Mouse (Mus musculus) midbrain, embryonic 12.5 days (tissue): ENCODE data around the gene Tbc1d10a. TPM values are rescaled to one million over a fixed set of nuclear protein-coding genes. Genes with fewer than 3 reads are reported as not detected.

Source experiments
- ATAC-seq: fragments of 200-750 bp; cut with Nextera tagmentation; 2 replicates; pipeline ENCODE4 v1.8.0; 2017; ENCODE audit warnings: low read depth, moderate TSS enrichment, moderate library complexity; ENCODE audit not compliant: low FRiP score
- H3K27ac ChIP-seq: fragments of 300-500 bp; sonication (generic); replicated peaks from 2 replicates; pipeline ENCODE4 v1.5.1; 2016; ENCODE audit warnings: mild to moderate bottlenecking
- H3K27me3 ChIP-seq: fragments of 300-500 bp; sonication (generic); 2 replicates; pipeline ENCODE4 v1.6.1; 2016; ENCODE audit warnings: mild to moderate bottlenecking
- H3K36me3 ChIP-seq: fragments of 300-500 bp; sonication (generic); 2 replicates; pipeline ENCODE4 v1.6.1; 2016
- H3K4me1 ChIP-seq: fragments of 300-500 bp; sonication (generic); 2 replicates; pipeline ENCODE4 v1.6.1; 2016
- H3K4me2 ChIP-seq: fragments of 300-500 bp; sonication (generic); replicated peaks from 2 replicates; pipeline ENCODE4 v1.6.1; 2016; ENCODE audit warnings: mild to moderate bottlenecking, moderate library complexity
- H3K4me3 ChIP-seq: fragments of 300-500 bp; sonication (generic); 2 replicates; pipeline ENCODE4 v1.5.1; 2016; ENCODE audit warnings: mild to moderate bottlenecking
- H3K9ac ChIP-seq: fragments of 300-500 bp; sonication (generic); replicated peaks from 2 replicates; pipeline ENCODE4 v1.6.1; 2016; ENCODE audit warnings: mild to moderate bottlenecking, moderate library complexity
- H3K9me3 ChIP-seq: fragments of 300-500 bp; sonication (generic); 2 replicates; pipeline ENCODE4 v1.6.1; 2016; ENCODE audit warnings: mild to moderate bottlenecking
- WGBS: fragments of 180-500 bp; shearing (Covaris S2); methylation state at CpG from one replicate; pipeline ENCODE4 v1.1.7; 2016; 5-methylcytosine and 5-hydroxymethylcytosine counted together
- polyA plus RNA-seq: library from polyadenylated mRNA; unstranded; fragments of >200 nt; fragmentation: Nextera tagmentation; extraction: Ambion mirVana; gene quantifications from 2 replicates; pipeline ENCODE4 v1.2.1, GENCODE M21; 2016

The Tbc1d10a gene
- polyA plus RNA-seq, 1 experiment from 2014 or later, result 28.7 TPM

DNA sequence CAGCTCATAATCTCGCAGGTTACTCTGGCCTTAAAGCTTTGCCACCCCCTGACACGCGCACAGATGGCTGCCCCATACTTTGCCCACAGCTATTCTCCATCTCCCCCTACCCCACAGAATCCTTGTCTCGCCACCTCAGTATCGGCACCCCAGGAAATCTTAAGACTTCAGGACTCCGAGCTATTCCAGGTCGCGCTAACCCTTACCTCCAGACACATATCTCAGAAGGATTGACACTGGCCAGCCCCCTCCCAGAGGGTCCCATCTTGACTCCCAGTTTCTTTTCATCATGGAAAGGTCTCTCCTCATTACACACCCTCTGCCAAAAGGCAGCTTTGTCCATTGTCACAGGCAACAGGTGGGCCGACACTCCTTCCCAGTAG, 720 bp downstream of the Tbc1d10a start:
- Histone ChIP-seq H3K27ac (no peak overlapping the region), H3K4me2 (peak overlapping the region; percentile 91), H3K9ac (peak overlapping the region; percentile 77), H3K36me3 (peaks cover 9% of the 10 kb centered on the region), H3K4me1 (peaks cover 19% of the 10 kb centered on the region), H3K9me3 (no peaks in the 10 kb centered on the region), H3K4me3 (peak overlapping the region; percentile 72), H3K27me3 (no peaks in the 10 kb centered on the region)
- peak; percentile 2 for ATAC-seq
- WGBS, result 19% methylated on average over 9 of the region's 9 CpGs

DNA sequence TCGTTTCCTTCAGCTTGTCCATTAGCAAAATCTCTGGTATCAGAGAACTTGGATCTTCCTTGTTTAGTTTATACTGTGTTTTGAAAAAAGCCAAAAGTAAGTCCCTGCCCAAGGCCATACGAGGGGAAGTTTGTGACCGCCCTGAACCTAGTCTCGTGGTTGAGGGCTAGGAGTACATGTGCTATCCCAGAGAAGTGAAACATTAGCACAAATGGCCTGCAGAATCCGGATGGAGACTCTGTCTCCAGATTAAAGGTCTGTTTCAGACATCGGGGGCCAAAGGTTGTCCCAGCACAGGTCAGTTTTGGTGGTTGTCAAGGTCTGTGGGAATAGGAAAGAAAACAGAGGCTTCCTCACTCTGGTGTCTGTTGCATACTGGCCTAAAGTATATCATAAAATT, 2.6 kb downstream of the Tbc1d10a start:
- Histone ChIP-seq H3K27ac (no peak overlapping the region), H3K4me3 (no peak overlapping the region), H3K27me3 (no peaks in the 10 kb centered on the region), H3K4me1 (peaks cover 19% of the 10 kb centered on the region), H3K9ac (no peak overlapping the region), H3K36me3 (no peaks in the 10 kb centered on the region), H3K4me2 (no peak overlapping the region), H3K9me3 (no peaks in the 10 kb centered on the region)
- no peak for ATAC-seq
- 92% methylated on average over 6 of the region's 6 CpGs for WGBS

DNA sequence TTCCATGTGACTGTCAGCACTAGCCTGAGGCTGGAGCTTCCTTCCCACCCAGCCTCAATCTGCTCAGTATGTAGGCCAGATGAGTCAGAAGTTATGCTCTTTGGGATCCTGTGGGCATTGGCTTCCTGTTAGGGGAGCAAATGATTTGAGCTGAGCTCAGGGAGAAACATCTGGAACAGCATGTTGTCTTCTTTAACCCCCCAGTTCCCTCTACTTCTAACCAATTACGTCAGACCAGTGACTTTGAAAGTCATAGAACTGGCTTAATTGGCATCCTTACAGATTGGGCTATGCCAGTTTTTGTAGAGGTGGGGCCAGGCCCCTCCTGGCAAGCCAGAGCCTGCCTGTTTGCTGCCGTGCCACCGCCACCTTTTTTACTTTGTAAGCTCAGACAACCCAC, 4.1 kb downstream of the Tbc1d10a start:
- Histone ChIP-seq H3K4me2 (no peak overlapping the region), H3K4me3 (no peak overlapping the region), H3K27ac (no peak overlapping the region), H3K36me3 (no peaks in the 10 kb centered on the region), H3K27me3 (no peaks in the 10 kb centered on the region), H3K9me3 (no peaks in the 10 kb centered on the region), H3K9ac (no peak overlapping the region), H3K4me1 (peaks cover 19% of the 10 kb centered on the region)
- 91% methylated on average over 3 of the region's 3 CpGs for WGBS
- ATAC-seq, result no peak

DNA sequence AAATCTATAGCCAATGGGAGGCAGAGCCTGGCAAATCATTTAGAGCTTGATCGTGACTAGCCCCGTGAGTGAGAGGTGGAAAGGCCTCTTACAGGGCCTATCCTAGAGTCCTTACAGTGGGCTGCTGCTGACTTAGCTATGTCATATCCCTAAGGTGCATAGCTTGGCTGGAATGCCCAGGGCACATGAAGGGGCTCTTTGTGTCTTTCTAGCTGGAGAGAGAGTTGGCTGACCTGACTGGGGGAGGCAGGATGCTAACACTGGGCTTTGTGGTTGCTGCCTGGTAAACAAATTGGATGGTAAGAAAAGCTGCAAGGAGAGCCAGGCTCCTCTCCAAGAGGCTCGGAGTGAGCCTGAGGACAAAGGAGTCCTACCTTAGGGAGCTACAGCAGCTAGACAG, 6.2 kb downstream of the Tbc1d10a start:
- no peak overlapping the region for H3K9ac ChIP-seq
- no peaks in the 10 kb centered on the region for H3K27me3 ChIP-seq
- peaks cover 8% of the 10 kb centered on the region; the same call in 1 of the 2 replicates for H3K4me1 ChIP-seq
- WGBS, result 87% methylated on average over 3 of the region's 3 CpGs
- no peak overlapping the region for H3K27ac ChIP-seq
- no peaks in the 10 kb centered on the region for H3K9me3 ChIP-seq
- H3K36me3 ChIP-seq, result no peaks in the 10 kb centered on the region
- no peak for ATAC-seq
- no peak overlapping the region for H3K4me2 ChIP-seq
- H3K4me3 ChIP-seq, result no peak overlapping the region

DNA sequence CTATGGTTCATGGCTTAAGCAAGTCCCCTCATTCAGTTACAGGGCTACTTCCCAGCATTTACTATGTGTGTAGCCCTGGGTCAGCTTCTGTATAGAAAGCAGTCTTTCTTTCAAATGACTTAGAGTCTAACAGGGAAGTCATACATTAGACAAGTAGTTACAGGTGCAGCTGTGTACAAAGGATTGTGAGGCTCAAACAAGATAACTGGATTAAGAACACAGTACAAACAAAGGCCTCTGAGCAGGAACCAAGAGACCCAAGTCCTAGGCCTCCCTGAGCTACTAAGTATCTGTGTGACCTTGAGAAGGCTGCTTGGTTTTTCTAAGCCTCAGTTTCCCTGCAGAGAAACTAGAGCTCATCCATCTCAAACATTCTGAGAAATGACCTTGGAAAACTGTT, 6.8 kb downstream of the Tbc1d10a start:
- Histone ChIP-seq H3K4me1 (0 out of 2 replicates have a peak, but pooled peaks cover 2% of the 10 kb centered on the region), H3K27ac (no peak overlapping the region)

DNA sequence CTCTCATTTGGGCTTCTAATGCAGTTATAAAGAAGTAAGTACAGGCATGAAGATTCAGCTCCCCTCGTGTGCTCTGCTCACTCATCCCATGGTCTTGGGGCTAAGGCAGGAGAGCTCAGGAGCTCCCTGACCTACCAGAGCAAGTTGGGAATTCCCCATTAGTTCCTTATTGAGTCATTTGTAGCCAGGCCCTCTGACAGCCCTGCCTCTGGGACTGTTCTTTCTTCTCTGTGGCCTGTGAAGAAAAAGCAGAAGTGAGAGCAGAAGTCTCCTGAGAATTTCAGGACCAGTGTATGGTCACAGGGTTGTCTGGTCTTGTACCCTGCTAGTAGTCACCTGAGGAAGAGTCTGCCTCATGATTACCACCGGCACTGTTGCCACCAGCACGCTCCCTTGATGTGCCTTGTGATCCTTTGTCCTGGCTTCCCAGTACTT, 9.0 kb downstream of the Tbc1d10a start:
- no peak overlapping the region for H3K4me2 ChIP-seq
- no peaks in the 10 kb centered on the region for H3K9me3 ChIP-seq
- H3K27me3 ChIP-seq, result no peaks in the 10 kb centered on the region
- no peaks in the 10 kb centered on the region for H3K36me3 ChIP-seq
- no peak for ATAC-seq
- H3K9ac ChIP-seq, result no peak overlapping the region
- H3K4me1 ChIP-seq, result no peaks in the 10 kb centered on the region
- H3K4me3 ChIP-seq, result no peak overlapping the region
- H3K27ac ChIP-seq, result no peak overlapping the region
- WGBS, result 89% methylated on average over 3 of the region's 3 CpGs

More for the DNA sequence above, 6.8 kb downstream of the Tbc1d10a start:
- Histone ChIP-seq H3K9me3 (no peaks in the 10 kb centered on the region), H3K9ac (no peak overlapping the region), H3K36me3 (no peaks in the 10 kb centered on the region), H3K4me3 (no peak overlapping the region), H3K27me3 (no peaks in the 10 kb centered on the region), H3K4me2 (no peak overlapping the region)
- no peak for ATAC-seq

DNA sequence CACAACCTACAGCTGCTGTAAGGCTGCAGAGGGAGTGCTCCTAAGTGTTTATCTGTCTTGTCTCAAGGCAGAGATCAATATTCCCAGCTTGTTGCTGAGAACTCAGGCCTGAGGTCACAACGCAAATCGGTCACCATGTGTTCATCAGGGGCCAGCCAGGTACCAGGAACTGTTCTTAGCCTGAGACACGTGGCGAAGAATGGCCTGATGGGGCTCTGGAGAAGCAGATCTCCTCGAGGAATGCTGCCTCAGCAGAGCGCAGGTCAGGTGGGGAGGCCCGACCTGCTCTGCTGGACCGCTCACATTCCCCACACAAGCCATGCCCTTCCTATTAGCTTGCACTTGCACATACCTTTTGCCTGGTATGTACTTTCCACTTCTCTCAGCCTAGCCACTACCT, 10.0 kb downstream of the Tbc1d10a start:
- no peak for ATAC-seq
- Histone ChIP-seq H3K36me3 (no peaks in the 10 kb centered on the region), H3K4me2 (no peak overlapping the region), H3K27me3 (no peaks in the 10 kb centered on the region), H3K9ac (no peak overlapping the region), H3K4me3 (no peak overlapping the region), H3K9me3 (no peaks in the 10 kb centered on the region), H3K27ac (no peak overlapping the region), H3K4me1 (no peaks in the 10 kb centered on the region)
- 80% methylated on average over 8 of the region's 8 CpGs for WGBS

DNA sequence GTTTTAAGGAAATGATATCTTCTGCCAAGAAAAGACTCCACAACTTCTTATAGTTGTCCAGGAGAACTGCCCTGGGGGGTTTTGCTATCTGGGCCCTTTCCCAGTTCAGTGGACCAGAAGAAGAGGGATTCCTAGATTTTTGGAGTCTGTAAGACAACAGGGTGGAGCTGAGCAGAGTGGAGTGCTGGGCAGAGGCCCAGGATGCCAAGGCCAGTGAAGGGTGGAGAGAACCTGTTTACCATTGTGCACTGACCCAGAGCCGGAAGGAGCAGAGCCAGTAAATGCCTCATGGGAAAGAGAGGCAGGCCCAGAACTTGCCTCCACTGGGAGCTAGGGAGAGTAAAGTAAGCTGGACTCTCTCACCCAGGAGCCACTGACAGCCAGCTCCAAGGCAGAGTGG, 11.1 kb downstream of the Tbc1d10a start:
- Histone ChIP-seq H3K9me3 (no peaks in the 10 kb centered on the region), H3K27ac (no peak overlapping the region), H3K9ac (no peak overlapping the region), H3K4me2 (no peak overlapping the region), H3K4me3 (no peak overlapping the region), H3K4me1 (no peaks in the 10 kb centered on the region), H3K27me3 (no peaks in the 10 kb centered on the region), H3K36me3 (no peaks in the 10 kb centered on the region)
- ATAC-seq, result no peak
- 53% methylated on average over 1 of the region's 1 CpGs for WGBS

DNA sequence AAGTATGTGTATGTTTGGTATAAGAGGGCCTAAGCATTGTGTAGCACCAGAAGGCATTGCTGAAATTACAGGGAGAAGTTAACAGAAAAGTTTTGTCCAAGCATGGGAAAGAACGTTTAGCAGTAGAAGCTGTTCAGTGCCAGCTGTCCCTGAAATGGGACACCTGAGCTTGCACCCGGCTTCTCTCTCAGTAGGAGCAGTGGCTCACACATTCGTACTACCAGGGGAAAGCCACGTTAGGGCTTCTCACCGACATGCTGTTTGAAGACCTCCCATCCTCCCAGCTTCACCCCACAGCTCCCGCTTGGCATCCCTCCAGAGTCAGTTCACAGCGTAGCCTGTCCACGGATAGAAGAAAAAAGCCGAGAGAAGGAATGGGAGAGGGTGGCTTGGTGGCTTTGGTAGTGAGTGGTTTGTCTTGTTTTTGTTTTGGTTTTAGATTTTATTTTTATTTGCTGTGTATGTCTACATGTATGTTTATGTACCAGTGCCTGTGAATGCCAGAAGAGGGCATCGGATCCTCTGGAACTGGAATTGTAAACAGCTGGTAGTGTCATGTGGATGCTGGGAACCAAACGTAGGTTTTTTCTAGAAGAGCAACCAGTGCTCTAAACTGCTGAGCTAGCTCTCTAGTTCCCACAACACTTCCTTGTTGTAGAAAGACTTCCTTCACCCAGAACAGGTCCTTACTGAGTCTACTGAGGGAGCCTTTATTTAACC, 15.6 kb downstream of the Tbc1d10a start:
- WGBS, result 87% methylated on average over 11 of the region's 11 CpGs
- Histone ChIP-seq H3K4me2 (no peak overlapping the region), H3K36me3 (peaks cover 13% of the 10 kb centered on the region; the same call in 1 of the 2 replicates)

DNA sequence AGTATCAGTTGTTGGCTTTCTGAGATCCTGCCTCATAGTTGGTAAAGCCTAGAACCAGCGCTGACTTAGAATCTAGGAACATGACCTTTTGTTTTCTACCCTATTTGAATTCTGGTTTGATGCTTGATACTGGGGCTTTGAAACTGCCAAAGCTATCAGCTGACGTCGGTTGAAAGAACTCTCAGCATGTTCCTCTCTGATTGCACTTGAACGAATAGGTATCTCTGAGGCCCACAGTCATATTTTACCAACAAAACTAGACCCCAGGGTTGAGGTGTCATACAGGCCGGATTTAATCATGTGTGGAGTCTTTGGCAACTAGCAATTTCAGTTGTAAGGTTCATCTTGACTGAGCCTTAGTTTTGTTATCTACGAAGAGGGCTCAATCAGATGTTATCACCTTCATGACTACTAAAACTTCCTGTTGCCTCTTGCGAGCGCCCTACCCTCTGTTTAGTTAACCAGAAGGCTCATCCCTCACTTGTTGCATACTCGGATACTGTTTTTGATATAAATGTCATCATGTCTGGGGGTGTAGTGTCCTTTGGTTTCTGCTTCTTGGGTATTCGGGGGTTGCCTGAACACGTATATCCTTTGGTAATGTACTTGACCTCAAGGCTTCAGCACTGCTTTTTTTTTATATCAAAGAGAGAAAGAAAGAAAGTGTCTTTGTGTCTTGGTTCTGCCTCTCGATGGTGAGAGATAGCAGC, 16.6 kb downstream of the Tbc1d10a start:
- ATAC-seq, result no peak
- 90% methylated on average over 12 of the region's 12 CpGs for WGBS
- Histone ChIP-seq H3K9me3 (no peaks in the 10 kb centered on the region), H3K4me1 (no peaks in the 10 kb centered on the region), H3K36me3 (peaks cover 23% of the 10 kb centered on the region; the same call in 1 of the 2 replicates), H3K27me3 (no peaks in the 10 kb centered on the region), H3K9ac (no peak overlapping the region), H3K4me2 (no peak overlapping the region), H3K27ac (no peak overlapping the region), H3K4me3 (no peak overlapping the region)

More for the DNA sequence above, 15.6 kb downstream of the Tbc1d10a start:
- no peak overlapping the region for H3K27ac ChIP-seq
- no peaks in the 10 kb centered on the region for H3K4me1 ChIP-seq
- H3K27me3 ChIP-seq, result no peaks in the 10 kb centered on the region
- no peaks in the 10 kb centered on the region for H3K9me3 ChIP-seq
- H3K9ac ChIP-seq, result no peak overlapping the region
- no peak for ATAC-seq
- H3K4me3 ChIP-seq, result no peak overlapping the region

DNA sequence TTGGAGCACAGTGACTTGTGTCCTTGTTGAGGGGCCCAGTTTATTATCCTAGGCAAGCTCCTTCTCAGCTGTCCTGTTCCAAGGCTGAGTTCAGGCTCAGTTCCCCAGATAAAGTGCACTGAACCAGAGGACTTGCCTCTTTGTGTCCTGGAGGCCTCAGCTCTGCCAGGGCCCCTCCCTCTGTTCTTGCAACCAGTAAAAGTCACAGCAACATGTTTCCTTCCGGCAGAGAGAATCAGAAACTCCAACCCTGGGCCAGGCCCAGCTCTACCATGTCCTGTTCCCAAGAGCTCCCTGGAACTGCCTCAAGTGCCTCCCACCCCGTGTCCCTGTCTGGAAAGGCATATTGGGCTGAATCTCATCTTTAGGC, 17.1 kb downstream of the Tbc1d10a start:
- no peak overlapping the region for H3K4me2 ChIP-seq
- H3K9ac ChIP-seq, result no peak overlapping the region
- no peak overlapping the region for H3K27ac ChIP-seq
- H3K27me3 ChIP-seq, result no peaks in the 10 kb centered on the region
- peaks cover 28% of the 10 kb centered on the region for H3K36me3 ChIP-seq
- no peak for ATAC-seq
- H3K9me3 ChIP-seq, result no peaks in the 10 kb centered on the region
- no peaks in the 10 kb centered on the region for H3K4me1 ChIP-seq
- no peak overlapping the region for H3K4me3 ChIP-seq
- 55% methylated on average over 2 of the region's 2 CpGs for WGBS

DNA sequence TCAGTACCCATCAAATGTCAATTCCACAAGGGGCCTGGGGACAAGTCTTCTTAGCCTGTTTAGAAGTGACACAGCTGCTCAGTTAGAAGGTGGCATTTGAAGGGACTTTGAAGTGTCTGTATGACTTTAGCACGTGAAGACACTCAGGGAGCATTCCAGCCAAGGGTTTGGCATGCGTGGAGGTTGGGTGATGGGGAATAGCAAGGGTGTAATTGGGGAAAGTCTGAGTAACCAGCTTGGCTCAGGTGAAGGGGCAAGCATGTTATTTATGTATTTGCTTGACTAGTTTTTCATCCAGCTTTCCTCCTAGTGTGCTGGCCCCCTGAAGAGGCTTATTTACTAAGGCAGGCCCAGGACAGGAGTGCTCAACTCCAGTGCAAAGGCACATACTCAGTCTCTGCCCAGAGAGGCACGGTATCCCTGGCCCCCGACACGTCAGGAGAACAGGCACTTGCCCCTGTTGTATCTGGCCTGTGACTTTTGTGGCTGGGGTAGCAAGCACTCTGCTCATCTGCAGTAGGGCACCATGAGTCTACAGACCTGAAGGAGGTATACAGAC, 18.6 kb downstream of the Tbc1d10a start:
- Histone ChIP-seq H3K27ac (no peak overlapping the region), H3K4me2 (no peak overlapping the region), H3K9ac (no peak overlapping the region), H3K4me1 (no peaks in the 10 kb centered on the region), H3K9me3 (no peaks in the 10 kb centered on the region), H3K36me3 (peaks cover 31% of the 10 kb centered on the region), H3K27me3 (no peaks in the 10 kb centered on the region), H3K4me3 (no peak overlapping the region)
- ATAC-seq, result no peak
- whole genome bisulfite sequencing, result 92% methylated on average over 5 of the region's 5 CpGs
